In genomic region chr17:56141702-56142605, GRCm38 (mm10) we compare ENCODE assay signal across 9 mouse cellular contexts. TPM values are rescaled to one million over a fixed set of nuclear protein-coding genes. Genes with fewer than 3 reads are reported as not detected.
DNase-seq lines count a peak whose midpoint lies in the region; ATAC-seq lines count a peak whose summit lies in the region.
"Had no signal": no experiment of that assay in that cellular context is flagged by ENCODE, and none has a peak within 500 bp of the region (broad histone marks: within the 10 kb centered on the region; RNA-seq: fewer than 3 reads in every experiment).

No protein-coding gene starts in this region.

- H3K9me3 ChIP-seq in heart, embryonic 11.5 days (replicated peaks; ENCODE audit: control insufficient read depth, low read length) = no peaks in the 10 kb centered on the region
- H3K9me3 ChIP-seq in embryonic facial prominence, embryonic 15.5 days (replicated peaks) = no peaks in the 10 kb centered on the region
- no peaks in the 10 kb centered on the region for H3K9me3 ChIP-seq in intestine, embryonic 16.5 days (ENCODE audit: control insufficient read depth, low read length)
- H3K9me3 ChIP-seq in midbrain, embryonic 13.5 days = no peaks in the 10 kb centered on the region

- WGBS in heart, embryonic 11.5 days (ENCODE audit: insufficient replicate concordance) = under 1% methylated on average over 47 of the region's 47 CpGs
- 2% methylated on average over 47 of the region's 47 CpGs for WGBS in embryonic facial prominence, embryonic 15.5 days
- WGBS in intestine, embryonic 16.5 days = under 1% methylated on average over 45 of the region's 47 CpGs
- under 1% methylated on average over 47 of the region's 47 CpGs for WGBS in midbrain, embryonic 13.5 days

- ATAC-seq in heart, embryonic 11.5 days (replicated peaks; ENCODE audit: insufficient number of reproducible peaks, low FRiP score, low TSS enrichment) = no peak
- peak; percentile 44; the same call in 1 of the 2 replicates for ATAC-seq in embryonic facial prominence, embryonic 15.5 days (ENCODE audit: insufficient number of reproducible peaks, low FRiP score, low TSS enrichment, low read depth)
- ATAC-seq in intestine, embryonic 16.5 days = 0 out of 2 replicates have a peak, but pooled peaks have one; percentile 19
- ATAC-seq in midbrain, embryonic 13.5 days = peak; percentile 51

- 0 out of 2 replicates have a peak overlapping the region, but pooled peaks have one; percentile 17 for H3K9ac ChIP-seq in heart, embryonic 11.5 days (ENCODE audit: low read depth, low read length)
- H3K9ac ChIP-seq in embryonic facial prominence, embryonic 15.5 days = 0 out of 2 replicates have a peak overlapping the region, but pooled peaks have one; percentile 0
- H3K9ac ChIP-seq in intestine, embryonic 16.5 days (ENCODE audit: low read depth, low read length) = peak overlapping the region; percentile 43
- peak overlapping the region; percentile 66 for H3K9ac ChIP-seq in midbrain, embryonic 13.5 days (replicated peaks)

- DNase-seq in heart, adult 8-10 months (ENCODE audit: low spot score) = no peak
- DNase-seq in R1 (ENCODE audit: low read depth, low spot score) = peak; percentile 59
- DNase-seq in testis, postnatal 14 days (ENCODE audit: low spot score) = peak; percentile 49
- no peak for DNase-seq in c-Kit-positive CD71-positive TER-119-positive erythroid progenitor cells, embryonic 14.5 days (ENCODE audit: low spot score)

- peaks cover 94% of the 10 kb centered on the region for H3K27me3 ChIP-seq in heart, embryonic 11.5 days (ENCODE audit: control insufficient read depth, insufficient read depth, low read length)
- peaks cover 77% of the 10 kb centered on the region for H3K27me3 ChIP-seq in embryonic facial prominence, embryonic 15.5 days
- peaks cover 68% of the 10 kb centered on the region for H3K27me3 ChIP-seq in intestine, embryonic 16.5 days (replicated peaks; ENCODE audit: control insufficient read depth, insufficient read depth, low read length)
- peaks cover 45% of the 10 kb centered on the region for H3K27me3 ChIP-seq in midbrain, embryonic 13.5 days

- no peaks in the 10 kb centered on the region for H3K36me3 ChIP-seq in heart, embryonic 11.5 days (ENCODE audit: control insufficient read depth, insufficient read depth, low read length)
- no peaks in the 10 kb centered on the region for H3K36me3 ChIP-seq in embryonic facial prominence, embryonic 15.5 days
- no peaks in the 10 kb centered on the region for H3K36me3 ChIP-seq in intestine, embryonic 16.5 days (ENCODE audit: control insufficient read depth, insufficient read depth, low read length)
- no peaks in the 10 kb centered on the region for H3K36me3 ChIP-seq in midbrain, embryonic 13.5 days
- H3K36me3 ChIP-seq: G1E had no signal

- H3K4me3 ChIP-seq in heart, embryonic 11.5 days (ENCODE audit: low read depth, low read length) = peak overlapping the region; percentile 36
- H3K4me3 ChIP-seq in embryonic facial prominence, embryonic 15.5 days (replicated peaks) = peak overlapping the region; percentile 42
- H3K4me3 ChIP-seq in intestine, embryonic 16.5 days (ENCODE audit: low read length) = peak overlapping the region; percentile 46
- peak overlapping the region; percentile 46 for H3K4me3 ChIP-seq in midbrain, embryonic 13.5 days (replicated peaks)

- H3K27ac ChIP-seq in heart, embryonic 11.5 days (ENCODE audit: low read depth, low read length) = no peak overlapping the region
- H3K27ac ChIP-seq in embryonic facial prominence, embryonic 15.5 days (replicated peaks) = no peak overlapping the region
- no peak overlapping the region for H3K27ac ChIP-seq in intestine, embryonic 16.5 days (ENCODE audit: low read length)
- H3K27ac ChIP-seq in midbrain, embryonic 13.5 days = peak overlapping the region; percentile 2; the same call in 1 of the 2 replicates

- peaks cover 17% of the 10 kb centered on the region for H3K4me1 ChIP-seq in heart, embryonic 11.5 days (ENCODE audit: control insufficient read depth, insufficient read depth, low read length)
- H3K4me1 ChIP-seq in embryonic facial prominence, embryonic 15.5 days = peaks cover 27% of the 10 kb centered on the region
- peaks cover 17% of the 10 kb centered on the region for H3K4me1 ChIP-seq in intestine, embryonic 16.5 days (ENCODE audit: control insufficient read depth, insufficient read depth, low read length)
- peaks cover 65% of the 10 kb centered on the region for H3K4me1 ChIP-seq in midbrain, embryonic 13.5 days (replicated peaks)

- H3K4me2 ChIP-seq in heart, embryonic 11.5 days = peak overlapping the region; percentile 66
- peak overlapping the region; percentile 68 for H3K4me2 ChIP-seq in embryonic facial prominence, embryonic 15.5 days (replicated peaks)
- H3K4me2 ChIP-seq in intestine, embryonic 16.5 days (ENCODE audit: low read depth, low read length) = peak overlapping the region; percentile 74
- peak overlapping the region; percentile 68 for H3K4me2 ChIP-seq in midbrain, embryonic 13.5 days (replicated peaks)

RNA-seq across cellular contexts. Expression of gene Sema6b, which starts 1.8 kb away (rescaled TPM):
- polyA plus RNA-seq in heart, embryonic 11.5 days (2014; fragmentation: Nextera tagmentation; extraction: Ambion mirVana) = 0.11 and 0.33 TPM in 2 replicates
- 10 to 100 TPM in 1 of 4 experiments, 1 to 10 TPM in 3; 5.4 to 10.4 (median 8.6) TPM for total RNA-seq in heart, adult 8-10 months (2022)
- 4.2 and 4.6 TPM in 2 replicates for polyA plus RNA-seq in embryonic facial prominence, embryonic 15.5 days (2015; fragmentation: Nextera tagmentation; extraction: Ambion mirVana)
- polyA plus RNA-seq in intestine, embryonic 16.5 days (2015; fragmentation: Nextera tagmentation; extraction: Ambion mirVana) = 0.81 and 0.99 TPM in 2 replicates
- polyA plus RNA-seq in midbrain, embryonic 13.5 days (2015; fragmentation: Nextera tagmentation; extraction: Ambion mirVana) = 7.6 and 10.4 TPM in 2 replicates

RNA-seq across cellular contexts. Expression of gene Lrg1, which starts 20.2 kb away (rescaled TPM):
- polyA plus RNA-seq in heart, embryonic 11.5 days (2014; fragmentation: Nextera tagmentation; extraction: Ambion mirVana) = not detected in 2 replicates
- total RNA-seq in heart, adult 8-10 months (2022) = 10 to 100 TPM; 47.5 to 68.7 (median 60.4) TPM
- 1.4 and 1.8 TPM in 2 replicates for polyA plus RNA-seq in embryonic facial prominence, embryonic 15.5 days (2015; fragmentation: Nextera tagmentation; extraction: Ambion mirVana)
- polyA plus RNA-seq in intestine, embryonic 16.5 days (2015; fragmentation: Nextera tagmentation; extraction: Ambion mirVana) = 0.47 and 0.57 TPM in 2 replicates
- polyA plus RNA-seq in midbrain, embryonic 13.5 days (2015; fragmentation: Nextera tagmentation; extraction: Ambion mirVana) = 0.15 TPM in 1 of 2 replicates, not detected in the other
- total RNA-seq: G1E had no signal
- polyA plus RNA-seq: G1E had no signal

RNA-seq across cellular contexts. Expression of gene Tnfaip8l1, which starts 20.3 kb away (rescaled TPM):
- 4.7 and 6.0 TPM in 2 replicates for polyA plus RNA-seq in heart, embryonic 11.5 days (2014; fragmentation: Nextera tagmentation; extraction: Ambion mirVana)
- total RNA-seq in heart, adult 8-10 months (2022) = 1 to 10 TPM; 1.2 to 2.1 (median 1.4) TPM
- polyA plus RNA-seq in embryonic facial prominence, embryonic 15.5 days (2015; fragmentation: Nextera tagmentation; extraction: Ambion mirVana) = 13.9 and 14.5 TPM in 2 replicates
- polyA plus RNA-seq in intestine, embryonic 16.5 days (2015; fragmentation: Nextera tagmentation; extraction: Ambion mirVana) = 10.6 and 12.7 TPM in 2 replicates
- 8.2 and 8.7 TPM in 2 replicates for polyA plus RNA-seq in midbrain, embryonic 13.5 days (2015; fragmentation: Nextera tagmentation; extraction: Ambion mirVana)

RNA-seq across cellular contexts. Expression of gene Plin5, which starts 24.6 kb away (rescaled TPM):
- polyA plus RNA-seq in heart, embryonic 11.5 days (2014; fragmentation: Nextera tagmentation; extraction: Ambion mirVana) = 0.18 and 0.33 TPM in 2 replicates
- total RNA-seq in heart, adult 8-10 months (2022) = 100 to 1,000 TPM; 110 to 160 (median 150) TPM
- polyA plus RNA-seq in embryonic facial prominence, embryonic 15.5 days (2015; fragmentation: Nextera tagmentation; extraction: Ambion mirVana) = 0.72 and 1.2 TPM in 2 replicates
- 0.48 and 0.57 TPM in 2 replicates for polyA plus RNA-seq in intestine, embryonic 16.5 days (2015; fragmentation: Nextera tagmentation; extraction: Ambion mirVana)
- polyA plus RNA-seq in midbrain, embryonic 13.5 days (2015; fragmentation: Nextera tagmentation; extraction: Ambion mirVana) = 0.43 and 0.55 TPM in 2 replicates
- total RNA-seq: G1E had no signal
- polyA plus RNA-seq: G1E had no signal

RNA-seq across cellular contexts. Expression of gene Plin4, which starts 32.4 kb away (rescaled TPM):
- polyA plus RNA-seq in heart, embryonic 11.5 days (2014; fragmentation: Nextera tagmentation; extraction: Ambion mirVana) = 0.10 and 0.11 TPM in 2 replicates
- total RNA-seq in heart, adult 8-10 months (2022) = 100 to 1,000 TPM; 140 to 200 (median 164) TPM
- 0.08 TPM in 1 of 2 replicates, not detected in the other for polyA plus RNA-seq in embryonic facial prominence, embryonic 15.5 days (2015; fragmentation: Nextera tagmentation; extraction: Ambion mirVana)
- 0.11 and 0.23 TPM in 2 replicates for polyA plus RNA-seq in intestine, embryonic 16.5 days (2015; fragmentation: Nextera tagmentation; extraction: Ambion mirVana)
- 0.04 and 0.11 TPM in 2 replicates for polyA plus RNA-seq in midbrain, embryonic 13.5 days (2015; fragmentation: Nextera tagmentation; extraction: Ambion mirVana)
- polyA plus RNA-seq: G1E had no signal

Comparison
In these comparisons a context has a peak if more than half of its experiments do, and no peak if none do; other contexts are left out.
1. H3K9ac ChIP-seq: peak in every context shown above with its lines; median percentile 66 in midbrain, embryonic 13.5 days; 43 in intestine, embryonic 16.5 days; 17 in heart, embryonic 11.5 days; 0 in embryonic facial prominence, embryonic 15.5 days.
2. DNase-seq: peak in R1 (single experiment) and testis, postnatal 14 days (single experiment); none in heart, adult 8-10 months (single experiment) and c-Kit-positive CD71-positive TER-119-positive erythroid progenitor cells, embryonic 14.5 days (single experiment).
3. Peak in every context shown above with its lines, with median percentiles within 50 percentile points of each other: H3K4me2 ChIP-seq and H3K4me3 ChIP-seq.